Mouse (Mus musculus) embryonic stem cell, embryonic (primary cell): ENCODE measurements around the gene Spast.

ENCODE experiments used
- CTCF ChIA-PET, 4 experiments: fragments of 300-600 bp in 2 of 4; fragments of 350-600 bp in 2 of 4; sonication (Branson Sonifier 250); formaldehyde crosslinking; loops; one replicate each; lab custom pipeline; 2022; ENCODE audit warnings: inconsistent platforms in 2 of 4; lab: Charles Lee
- POLR2A ChIA-PET, 4 experiments: fragments of 300-600 bp in 2 of 4; fragments of 350-600 bp in 2 of 4; sonication (Branson Sonifier 250); formaldehyde crosslinking; loops; one replicate each; lab custom pipeline; 2022; ENCODE audit warnings: antibody characterized with exemption in 4 of 4, inconsistent platforms in 1 of 4; lab: Charles Lee

Gene Spast

GRCm38 (mm10) chr17:74394855-74395254, 56.1 kb downstream of the Spast start:
- CTCF ChIA-PET: interaction anchor here in 2 of 4 experiments (1.0 to 1.4 kb wide), 5 partner anchors 10 to 38 kb away, joined by 3 to 5 read pairs (median 4); no protein-coding TSS in a partner anchor
- POLR2A ChIA-PET: interaction anchor here in 3 of 4 experiments (0.7 to 3.1 kb wide), 51 partner anchors 10 to 323 kb away, joined by 3 to 23 read pairs (median 5); partner anchors contain the start of genes Birc6 (in 3 of the 3), Spast (in 3 of the 3), Ttc27 (in 1 of the 3) and Yipf4 (in 1 of the 3)

GRCm38 (mm10) chr17:74395383-74396065, 56.7 kb downstream of the Spast start, which contains the start of gene Slc30a6:
TSS of gene Slc30a6 (plus strand) at chr17:74395608.
- CTCF ChIA-PET: interaction anchor here (0.6 to 1.4 kb wide), 8 partner anchors 10 to 416 kb away, joined by 3 to 5 read pairs (median 4); no protein-coding TSS in a partner anchor

GRCm38 (mm10) chr17:74396766-74397165, 58.0 kb downstream of the Spast start:
- CTCF ChIA-PET: interaction anchor here in 1 of 4 experiments (0.7 kb wide), 1 partner anchor 154 kb away, joined by 7 read pairs; no protein-coding TSS in a partner anchor
- POLR2A ChIA-PET: interaction anchor here in 3 of 4 experiments (0.8 to 3.1 kb wide), 10 partner anchors 8 to 608 kb away, joined by 3 to 22 read pairs (median 4); partner anchors contain the start of gene Birc6 (in 2 of the 3)

More at GRCm38 (mm10) chr17:74395383-74396065, 56.7 kb downstream of the Spast start, which contains the start of gene Slc30a6:
- POLR2A ChIA-PET: interaction anchor here (0.5 to 3.1 kb wide), 62 partner anchors 9 to 328 kb away, joined by 3 to 23 read pairs (median 4); partner anchors contain the start of genes Birc6 (in 3 of the 4), Spast (in 3 of the 4), Ttc27 (in 1 of the 4) and Yipf4 (in 1 of the 4)

DNA sequence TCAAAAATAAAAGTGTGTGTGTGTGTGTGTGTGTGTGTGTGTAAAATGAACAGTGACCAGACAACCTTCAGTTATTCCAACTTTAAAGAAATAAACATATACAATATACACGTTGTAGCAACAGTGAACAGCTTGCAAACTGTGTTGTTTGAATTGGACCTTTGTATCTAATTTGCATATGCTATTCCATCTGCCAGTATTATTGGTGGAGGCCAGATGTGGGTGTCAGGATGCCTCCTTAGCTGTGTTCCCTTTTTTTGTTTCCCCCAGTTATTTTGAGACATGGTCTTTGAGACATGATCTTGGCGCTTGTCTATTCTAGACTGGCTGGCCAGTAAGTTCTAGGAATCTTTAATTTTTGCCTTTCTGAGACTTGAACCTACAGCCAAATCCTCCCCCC, 58.4 kb downstream of the Spast start:
- POLR2A ChIA-PET: interaction anchor here in 3 of 4 experiments (0.8 to 3.1 kb wide), 6 partner anchors 8 to 608 kb away, joined by 3 to 22 read pairs (median 6); partner anchors contain the start of gene Birc6 (in 2 of the 3)

GRCm38 (mm10) chr17:74402486-74403222, 63.9 kb downstream of the Spast start:
- POLR2A ChIA-PET: interaction anchor here in 2 of 4 experiments (1.1 to 4.3 kb wide), 4 partner anchors 7 to 133 kb away, joined by 3 to 22 read pairs (median 5); partner anchors contain the start of gene Slc30a6 (in 1 of the 2)
- CTCF ChIA-PET: interaction anchor here in 2 of 4 experiments (0.5 to 1.1 kb wide), 2 partner anchors 17 to 29 kb away, joined by 3 read pairs; no protein-coding TSS in a partner anchor

More for the DNA sequence above, 58.4 kb downstream of the Spast start:
- CTCF ChIA-PET: no interaction called here

DNA sequence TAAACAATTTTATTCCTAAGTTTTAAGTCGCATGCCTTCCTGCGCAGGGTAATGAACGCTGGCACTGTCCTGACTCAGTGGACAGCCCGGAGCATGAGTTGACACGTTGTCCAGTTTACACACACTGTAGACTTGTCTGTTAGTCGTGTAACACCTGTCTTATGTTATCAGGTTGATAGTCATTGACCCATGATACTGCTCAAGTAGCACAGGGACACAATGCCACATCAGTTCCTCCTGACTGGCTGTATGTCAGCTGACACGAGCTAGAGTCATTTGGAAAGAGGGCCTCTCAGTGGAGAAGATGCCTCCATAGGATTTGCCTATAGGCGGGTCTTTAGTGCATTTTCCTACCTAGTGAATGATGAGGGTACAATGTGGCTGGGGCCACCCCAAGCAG, 67.7 kb downstream of the Spast start:
- POLR2A ChIA-PET: interaction anchor here in 2 of 4 experiments (0.9 to 4.3 kb wide), 6 partner anchors 11 to 122 kb away, joined by 3 to 22 read pairs (median 6); partner anchors contain the start of genes Slc30a6 (in 2 of the 2) and Birc6 (in 1 of the 2)
- CTCF ChIA-PET: interaction anchor here in 1 of 4 experiments (0.6 kb wide), 2 partner anchors 12 to 26 kb away, joined by 3 read pairs; no protein-coding TSS in a partner anchor

GRCm38 (mm10) chr17:74409722-74410121, 70.9 kb downstream of the Spast start:
- POLR2A ChIA-PET: interaction anchor here in 3 of 4 experiments (0.6 to 2.0 kb wide), 7 partner anchors 8 to 118 kb away, joined by 3 to 9 read pairs (median 4); partner anchors contain the start of genes Slc30a6 (in 2 of the 3) and Birc6 (in 1 of the 3)
- CTCF ChIA-PET: interaction anchor here in 1 of 4 experiments (1.1 kb wide), 1 partner anchor 14 kb away, joined by 5 read pairs; the partner anchor contains the start of gene Slc30a6

DNA sequence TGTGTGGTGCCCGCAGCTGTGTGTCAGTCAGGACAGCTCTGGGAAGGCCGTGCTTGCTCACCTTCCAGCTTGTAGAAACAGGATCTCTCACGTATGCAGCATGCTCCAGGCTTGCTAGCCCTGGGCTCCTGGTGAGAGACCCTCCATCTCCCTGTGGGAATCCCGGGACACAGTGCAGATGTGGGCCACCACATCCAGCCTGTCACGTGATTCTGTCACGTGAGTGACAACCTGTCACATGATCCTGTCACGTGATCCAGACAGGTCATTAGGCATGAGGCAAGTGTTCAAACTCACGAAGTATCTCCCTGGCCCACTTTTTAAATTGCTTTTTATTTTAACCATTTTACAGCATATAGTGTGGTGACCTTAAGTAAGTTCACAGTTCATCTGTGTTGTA, 74.5 kb downstream of the Spast start:
- CTCF ChIA-PET: no interaction called here
- POLR2A ChIA-PET: interaction anchor here in 2 of 4 experiments (0.9 to 3.6 kb wide), 8 partner anchors 8 to 115 kb away, joined by 3 to 17 read pairs (median 4); partner anchors contain the start of genes Slc30a6 (in 2 of the 2) and Birc6 (in 1 of the 2)

DNA sequence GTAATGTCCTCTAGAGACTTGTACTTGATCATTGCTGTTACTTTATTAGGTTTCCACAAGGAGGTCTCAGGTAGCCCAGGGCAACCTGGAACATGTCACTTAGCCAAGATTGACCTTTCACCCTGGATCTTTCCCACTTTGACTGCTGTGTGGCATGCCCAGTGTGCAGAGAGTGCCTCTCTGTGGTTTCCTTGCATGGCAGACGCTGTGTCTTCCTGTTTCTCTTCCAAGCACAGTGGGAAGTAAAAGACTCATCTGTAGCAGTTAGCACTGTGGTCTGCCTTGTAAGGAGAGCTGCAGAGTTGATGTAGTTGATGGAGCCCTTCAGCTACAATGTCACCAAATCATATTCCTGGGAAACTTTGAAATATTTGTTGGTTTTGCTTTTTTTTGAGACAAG, 75.9 kb downstream of the Spast start:
- POLR2A ChIA-PET: interaction anchor here in 2 of 4 experiments (0.7 to 3.6 kb wide), 10 partner anchors 10 to 113 kb away, joined by 3 to 17 read pairs (median 3); partner anchors contain the start of genes Birc6 (in 2 of the 2) and Slc30a6 (in 2 of the 2)
- CTCF ChIA-PET: interaction anchor here in 1 of 4 experiments (1.1 kb wide), 1 partner anchor 17 kb away, joined by 3 read pairs; no protein-coding TSS in a partner anchor

- POLR2A ChIA-PET: interaction anchor here in 2 of 4 experiments (0.6 to 1.7 kb wide), 6 partner anchors 11 to 145 kb away, joined by 3 to 5 read pairs (median 3); partner anchors contain the start of gene Slc30a6 (in 2 of the 2)
- CTCF ChIA-PET: interaction anchor here in 2 of 4 experiments (0.5 to 1.4 kb wide), 3 partner anchors 15 to 112 kb away, joined by 4 to 12 read pairs (median 4); no protein-coding TSS in a partner anchor
These were observed 78.1 kb downstream of the Spast start for GRCm38 (mm10) chr17:74416841-74417360.

DNA sequence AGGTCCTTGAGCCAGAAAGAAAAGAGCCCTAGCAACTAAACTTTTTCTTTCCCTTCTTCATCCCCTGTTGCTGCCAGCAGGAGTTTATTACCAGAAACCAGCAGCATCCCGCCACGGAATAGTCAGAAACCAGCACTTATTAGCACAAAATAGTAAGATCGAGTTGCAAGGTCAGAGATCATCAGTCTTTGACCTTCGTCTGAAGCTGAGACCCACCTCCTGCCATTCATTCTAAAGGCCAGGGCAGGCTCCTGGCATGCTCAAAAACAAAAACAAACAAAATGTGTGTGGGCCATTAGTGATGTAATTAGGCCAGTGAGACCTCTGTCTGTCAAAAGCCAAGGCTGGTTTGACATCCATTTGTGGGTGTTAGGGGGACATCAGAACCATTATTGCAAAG, 79.4 kb downstream of the Spast start:
- CTCF ChIA-PET: interaction anchor here in 2 of 4 experiments (1.0 to 1.4 kb wide), 2 partner anchors 12 to 13 kb away, joined by 3 to 4 read pairs; no protein-coding TSS in a partner anchor
- POLR2A ChIA-PET: no interaction called here

DNA sequence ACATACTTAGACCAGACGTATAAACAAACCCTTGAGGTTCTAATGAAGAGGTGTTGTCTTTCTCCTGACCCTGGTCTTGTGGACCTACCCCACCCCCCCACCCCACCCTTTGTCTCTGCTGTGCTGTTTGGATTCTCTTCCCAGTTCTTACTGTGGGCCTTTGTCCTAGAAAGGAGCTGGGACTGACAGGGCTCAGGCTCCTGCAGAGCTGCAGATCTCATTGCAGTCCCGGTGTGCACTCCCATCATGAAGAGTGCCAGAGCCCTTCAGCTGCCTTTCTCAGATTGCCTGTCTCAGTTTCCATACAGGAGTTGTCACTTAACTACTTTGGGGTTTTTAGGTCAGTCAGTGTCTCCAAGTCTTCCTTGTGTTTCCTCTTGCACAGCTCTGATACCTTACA, 81.9 kb downstream of the Spast start:
- POLR2A ChIA-PET: interaction anchor here in 2 of 4 experiments (0.6 to 0.9 kb wide), 4 partner anchors 25 to 115 kb away, joined by 3 read pairs; partner anchors contain the start of gene Slc30a6 (in 1 of the 2)
- CTCF ChIA-PET: interaction anchor here in 2 of 4 experiments (0.6 to 1.0 kb wide), 2 partner anchors 11 kb away, joined by 3 to 4 read pairs; no protein-coding TSS in a partner anchor

DNA sequence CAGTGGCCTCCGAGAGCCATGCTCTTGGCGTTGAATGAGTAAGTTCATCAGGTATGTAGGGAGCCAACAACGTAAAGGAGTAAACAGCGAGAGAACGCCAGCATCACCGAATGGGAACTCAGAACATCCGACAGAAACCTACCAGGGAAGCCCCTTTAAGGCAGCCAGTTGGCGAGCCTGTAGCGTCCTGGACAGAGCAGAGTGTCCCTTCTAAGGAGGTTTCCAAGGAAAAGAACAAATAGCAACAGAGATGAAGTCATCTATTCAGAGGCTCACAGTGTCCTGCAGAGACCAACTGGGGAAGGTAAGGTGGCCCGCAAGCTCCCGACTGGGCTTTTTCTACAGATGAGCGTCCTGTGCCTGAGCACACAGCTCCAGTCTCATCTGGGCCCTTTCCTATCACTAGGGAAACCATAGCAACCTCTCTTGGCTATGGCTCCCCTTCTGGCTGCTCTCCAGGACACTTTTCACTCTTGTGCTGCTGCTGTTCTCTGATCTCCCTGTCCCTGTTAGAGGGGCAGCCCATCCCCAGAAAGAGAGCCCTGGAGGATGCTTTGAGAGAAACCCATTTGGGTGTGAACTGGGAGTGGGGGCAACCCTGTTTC, 85.7 kb downstream of the Spast start:
- ChIA-PET POLR2A (interaction anchor here in 1 of 4 experiments (0.9 to 1.9 kb wide), 2 partner anchors 18 to 34 kb away, joined by 3 to 4 read pairs; no protein-coding TSS in a partner anchor), CTCF (interaction anchor here in 1 of 4 experiments (0.7 kb wide), 1 partner anchor 1358 kb away, joined by 3 read pairs; no protein-coding TSS in a partner anchor)

- CTCF ChIA-PET: no interaction called here
- POLR2A ChIA-PET: interaction anchor here in 3 of 4 experiments (1.3 to 2.8 kb wide), 4 partner anchors 34 to 98 kb away, joined by 3 to 20 read pairs (median 6); partner anchors contain the start of genes Birc6 (in 2 of the 3) and Slc30a6 (in 1 of the 3)
These were observed 91.3 kb downstream of the Spast start for GRCm38 (mm10) chr17:74430074-74430473.

- ChIA-PET CTCF (interaction anchor here (0.5 to 1.5 kb wide), 25 partner anchors 10 to 162 kb away, joined by 3 to 8 read pairs (median 3); partner anchors contain the start of genes Slc30a6 (in 2 of the 4), Spast (in 1 of the 4) and Yipf4 (in 1 of the 4)), POLR2A (interaction anchor here in 3 of 4 experiments (0.5 to 4.2 kb wide), 26 partner anchors 12 to 892 kb away, joined by 3 to 35 read pairs (median 4); partner anchors contain the start of genes Birc6 (in 3 of the 3), Slc30a6 (in 3 of the 3), Spast (in 1 of the 3) and Yipf4 (in 1 of the 3))
These were observed 92.7 kb downstream of the Spast start for GRCm38 (mm10) chr17:74431481-74431880.
